Mouse (Mus musculus): ENCODE data around the gene Gm43552. TPM values are rescaled to one million over a fixed set of nuclear protein-coding genes. Genes with fewer than 3 reads are reported as not detected.
A peak's percentile ranks its signal among the peaks of the same experiment; 100 is the strongest.
"Not testable (repeated sequence)": the region's sequence is repeated elsewhere in the genome, so short reads cannot be mapped to it uniquely, and the experiment has no call there.

The Gm43552 gene
- polyA plus RNA-seq, 1 experiment from 2014 or later, result not detected

DNA sequence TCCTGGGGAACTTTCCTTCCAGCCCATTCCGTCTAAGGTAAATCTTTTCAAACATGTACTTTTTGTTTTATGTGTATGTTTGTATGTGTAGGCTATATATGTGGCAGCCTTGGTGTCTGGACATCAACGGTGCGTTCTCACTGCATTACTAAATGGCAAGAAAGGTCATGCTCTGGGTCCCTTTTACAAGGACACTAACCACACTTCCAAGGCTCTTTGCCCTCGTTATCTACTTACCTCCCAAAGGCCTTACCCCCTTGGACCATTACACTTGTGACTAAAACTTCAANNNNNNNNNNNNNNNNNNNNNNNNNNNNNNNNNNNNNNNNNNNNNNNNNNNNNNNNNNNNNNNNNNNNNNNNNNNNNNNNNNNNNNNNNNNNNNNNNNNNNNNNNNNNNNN lies 9.6 kb downstream of the Gm43552 start:
- H3K4me1 ChIP-seq, result peaks cover 4% of the 10 kb centered on the region

DNA sequence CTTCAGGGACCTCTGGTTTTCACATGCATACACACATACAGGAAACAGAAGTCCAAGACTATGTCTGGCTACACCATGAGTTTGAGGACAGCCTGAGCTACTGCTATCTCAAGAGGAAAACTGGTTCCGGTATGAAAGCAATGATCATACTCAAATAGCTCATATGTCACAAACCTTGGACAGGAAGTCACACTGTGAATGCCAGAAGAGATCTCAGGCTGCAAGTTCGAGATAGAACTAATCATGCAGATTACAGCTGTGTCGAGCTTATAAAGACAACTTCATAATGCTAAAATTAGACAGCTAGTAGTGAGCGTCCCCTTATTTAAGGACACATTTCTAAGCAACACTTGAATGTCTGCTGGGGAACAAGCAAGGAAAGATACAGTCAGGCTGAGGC lies 12.1 kb downstream of the Gm43552 start:
- H3K9me3 ChIP-seq (replicated peaks), result no peaks in the 10 kb centered on the region
- H3K27me3 ChIP-seq (ENCODE audit: low read depth, poor library complexity, severe bottlenecking), result no peaks in the 10 kb centered on the region
- H3K4me3 ChIP-seq, result no peak overlapping the region
- 91% methylated on average over 4 of the region's 4 CpGs for WGBS
- H3K36me3 ChIP-seq, result no peaks in the 10 kb centered on the region
- DNase-seq (ENCODE audit: low spot score), result no peak
- no peak overlapping the region for H3K27ac ChIP-seq
- no peaks in the 10 kb centered on the region for H3K4me1 ChIP-seq

More for the DNA sequence above, 9.6 kb downstream of the Gm43552 start:
- H3K9me3 ChIP-seq (replicated peaks), result no peaks in the 10 kb centered on the region
- H3K4me3 ChIP-seq, result no peak overlapping the region
- H3K27ac ChIP-seq, result no peak overlapping the region
- DNase-seq (ENCODE audit: low spot score), result no peak
- H3K27me3 ChIP-seq (ENCODE audit: low read depth, poor library complexity, severe bottlenecking), result no peaks in the 10 kb centered on the region
- H3K36me3 ChIP-seq, result no peaks in the 10 kb centered on the region
- WGBS, result 78% methylated on average over 4 of the region's 4 CpGs

DNA sequence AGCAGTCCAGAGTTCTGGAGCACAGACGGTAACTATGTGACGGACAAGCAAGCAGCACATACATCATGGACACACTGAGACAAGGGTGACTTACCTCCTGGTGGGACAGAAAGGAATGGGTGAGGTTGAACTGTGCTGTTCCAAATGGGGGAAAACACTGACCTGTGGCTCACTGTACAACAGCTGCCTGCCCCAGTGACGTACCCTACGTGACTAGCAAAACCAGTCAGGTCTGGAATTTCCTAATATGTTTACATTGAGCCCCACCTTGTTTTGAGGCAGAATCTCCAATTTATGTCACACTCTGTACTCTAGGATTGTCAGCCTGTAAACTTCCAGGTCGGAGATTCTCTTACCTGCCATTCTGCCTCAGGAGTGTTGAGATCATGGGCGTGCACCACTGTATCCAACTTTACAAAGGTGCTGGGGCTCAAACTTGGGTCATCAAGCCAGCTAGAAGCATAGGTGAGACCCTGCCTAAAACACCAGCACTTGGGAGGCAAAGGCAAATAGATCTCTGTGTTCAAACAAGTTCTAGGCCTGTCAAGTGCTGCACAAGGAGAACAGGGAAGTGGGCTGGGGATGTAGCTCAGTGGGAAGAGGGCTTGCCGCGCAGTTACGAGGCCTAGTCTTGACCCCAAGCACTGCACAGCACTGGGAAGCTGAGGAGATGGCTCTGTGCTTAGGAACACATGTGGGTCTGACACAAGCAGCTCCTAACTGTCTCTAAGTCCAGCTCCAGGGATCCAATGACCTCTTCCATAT lies 12.8 kb downstream of the Gm43552 start:
- Histone ChIP-seq H3K4me3 (no peak overlapping the region), H3K36me3 (no peaks in the 10 kb centered on the region), H3K27me3 (ENCODE audit: low read depth, poor library complexity, severe bottlenecking) (no peaks in the 10 kb centered on the region), H3K27ac (no peak overlapping the region), H3K9me3 (replicated peaks) (no peaks in the 10 kb centered on the region), H3K4me1 (no peaks in the 10 kb centered on the region)
- no peak for DNase-seq (ENCODE audit: low spot score)
- 94% methylated on average over 9 of the region's 9 CpGs for WGBS

DNA sequence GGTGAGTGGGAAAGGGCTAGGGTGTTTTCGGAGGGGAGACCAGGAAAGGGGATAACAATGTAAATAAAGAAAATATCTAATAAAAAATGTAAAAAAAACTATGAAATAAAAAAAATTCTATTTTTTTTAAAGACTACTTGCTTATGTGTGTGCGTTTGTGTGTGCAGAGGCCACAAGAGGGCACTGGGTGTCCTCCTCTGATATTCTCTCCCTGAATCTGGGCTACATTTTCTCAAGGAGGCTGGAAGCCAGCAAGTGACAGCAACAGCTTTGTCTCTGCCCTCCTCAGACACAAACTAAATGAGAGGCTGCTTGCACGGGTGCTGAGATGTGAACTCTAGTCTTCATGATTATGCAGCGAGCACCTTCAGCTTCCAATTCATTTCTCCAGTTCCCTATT lies 14.4 kb downstream of the Gm43552 start:
- H3K27ac ChIP-seq, result no peak overlapping the region
- H3K36me3 ChIP-seq, result no peaks in the 10 kb centered on the region
- no peak overlapping the region for H3K4me3 ChIP-seq
- H3K27me3 ChIP-seq (ENCODE audit: low read depth, poor library complexity, severe bottlenecking), result no peaks in the 10 kb centered on the region
- no peaks in the 10 kb centered on the region for H3K4me1 ChIP-seq
- H3K9me3 ChIP-seq (replicated peaks), result no peaks in the 10 kb centered on the region
- no peak for DNase-seq (ENCODE audit: low spot score)
- 80% methylated on average over 4 of the region's 4 CpGs for WGBS

DNA sequence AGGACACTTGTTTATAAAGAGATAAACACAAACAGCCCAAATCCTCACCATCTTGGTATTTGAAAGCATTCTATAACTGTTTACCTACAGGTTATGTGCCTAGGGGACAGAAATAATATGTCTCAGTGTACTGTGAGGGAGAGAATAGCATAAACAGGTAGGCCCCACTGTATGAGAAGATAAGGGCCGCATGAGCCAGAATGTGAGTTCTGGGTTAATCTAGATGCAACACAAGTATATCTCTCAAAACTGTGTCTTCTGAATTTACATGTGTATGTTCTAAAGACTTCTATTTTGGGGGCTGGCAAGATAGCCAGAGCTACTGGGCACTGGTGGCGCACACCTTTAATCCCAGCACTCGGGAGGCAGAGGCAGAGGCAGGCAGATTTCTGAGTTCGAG lies 15.9 kb downstream of the Gm43552 start:
- DNase-seq (ENCODE audit: low spot score); H3K4me3 ChIP-seq; H3K36me3 ChIP-seq; H3K27ac ChIP-seq; H3K9me3 ChIP-seq (replicated peaks); H3K27me3 ChIP-seq (ENCODE audit: low read depth, poor library complexity, severe bottlenecking); H3K4me1 ChIP-seq: not testable (repeated sequence)
- 95% methylated on average over 4 of the region's 4 CpGs for WGBS

DNA sequence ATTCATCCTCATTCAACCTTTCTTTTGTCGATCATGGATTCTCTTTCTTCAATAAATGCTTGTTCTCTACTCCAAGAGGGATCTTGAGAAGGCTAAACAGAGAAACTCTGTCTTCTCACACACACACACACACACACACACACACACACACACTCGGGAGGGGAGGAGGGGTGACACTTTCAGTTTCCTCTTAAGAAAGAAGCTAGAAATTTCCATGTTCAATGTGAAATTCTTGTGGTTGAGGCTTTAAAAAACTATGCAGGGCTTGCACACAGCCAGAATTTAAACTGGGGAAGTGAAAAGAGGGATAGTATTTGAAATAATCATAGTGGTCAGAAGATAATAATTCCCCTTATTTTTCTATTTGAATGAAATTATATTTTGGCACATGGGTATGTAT lies 16.8 kb downstream of the Gm43552 start:
- Histone ChIP-seq H3K4me1 (no peaks in the 10 kb centered on the region), H3K36me3 (no peaks in the 10 kb centered on the region), H3K9me3 (replicated peaks) (no peaks in the 10 kb centered on the region), H3K4me3 (no peak overlapping the region), H3K27ac (no peak overlapping the region), H3K27me3 (ENCODE audit: low read depth, poor library complexity, severe bottlenecking) (no peaks in the 10 kb centered on the region)
- no peak for DNase-seq (ENCODE audit: low spot score)
- 82% methylated on average over 2 of the region's 2 CpGs for WGBS

DNA sequence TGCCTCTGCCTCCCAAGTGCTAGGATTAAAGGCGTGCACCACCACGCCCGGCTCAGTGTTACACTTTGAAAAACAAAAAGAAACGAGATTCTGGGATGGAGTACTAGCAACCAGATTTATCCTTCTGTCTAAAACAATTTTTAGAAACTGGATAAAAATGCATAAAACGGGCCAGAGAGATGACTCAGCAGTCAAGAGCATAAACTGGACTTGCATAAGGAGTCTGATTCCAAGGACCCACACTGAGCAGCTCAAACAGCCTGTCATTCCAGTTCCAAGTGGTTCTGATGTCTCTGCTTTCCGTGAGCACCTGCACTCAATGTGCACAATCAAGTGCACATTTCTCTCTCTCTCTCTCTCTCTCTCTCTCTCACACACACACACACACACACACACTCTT lies 22.9 kb downstream of the Gm43552 start:
- no peak overlapping the region for H3K27ac ChIP-seq
- H3K4me1 ChIP-seq, result no peaks in the 10 kb centered on the region
- H3K27me3 ChIP-seq (ENCODE audit: low read depth, poor library complexity, severe bottlenecking), result no peaks in the 10 kb centered on the region
- WGBS, result 91% methylated on average over 6 of the region's 6 CpGs
- peaks cover 24% of the 10 kb centered on the region; the same call in 1 of the 2 replicates for H3K36me3 ChIP-seq
- H3K9me3 ChIP-seq (replicated peaks), result no peaks in the 10 kb centered on the region
- H3K4me3 ChIP-seq, result no peak overlapping the region
- no peak for DNase-seq (ENCODE audit: low spot score)

DNA sequence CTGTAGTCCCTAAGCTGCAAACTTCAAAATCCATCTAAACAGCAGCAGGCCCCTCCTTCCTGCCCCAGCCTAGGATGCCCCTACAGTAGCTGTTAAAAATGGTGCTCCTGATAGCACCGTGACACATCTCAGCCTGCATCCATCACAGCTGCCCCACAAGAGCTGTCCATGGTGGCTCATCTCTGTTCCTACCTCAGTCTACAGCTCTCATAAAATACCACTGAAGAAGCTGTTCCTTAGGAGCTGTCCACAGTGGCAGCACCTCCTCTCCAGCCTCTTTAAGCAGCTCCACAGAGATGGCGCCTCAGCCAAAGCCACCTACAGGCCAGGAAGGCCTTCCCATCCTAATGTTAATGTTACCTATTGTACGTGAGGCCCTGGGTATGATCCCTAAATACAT lies 25.7 kb downstream of the Gm43552 start:
- DNase-seq (ENCODE audit: low spot score), result no peak

DNA sequence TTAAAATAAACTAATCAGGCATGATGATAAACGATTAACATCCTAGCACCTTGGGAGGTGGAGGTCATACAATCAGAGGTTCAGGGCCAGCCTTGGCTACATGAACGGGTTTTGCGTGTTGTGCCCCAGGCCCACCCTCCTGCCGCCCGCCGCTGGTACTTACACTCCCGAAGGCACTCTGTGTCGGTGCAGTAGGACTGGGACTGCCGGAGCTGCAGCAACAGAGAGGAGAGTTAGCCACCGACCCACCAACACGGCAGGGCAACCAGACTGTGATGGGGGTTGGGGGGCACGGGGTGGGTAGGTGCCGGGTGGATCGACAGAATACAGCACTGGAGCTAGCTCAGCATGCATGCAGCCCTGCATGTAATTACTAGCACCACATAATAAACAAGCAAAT lies 32.3 kb downstream of the Gm43552 start:
- no peak overlapping the region for H3K27ac ChIP-seq
- no peak for DNase-seq (ENCODE audit: low spot score)
- H3K27me3 ChIP-seq (ENCODE audit: low read depth, poor library complexity, severe bottlenecking), result no peaks in the 10 kb centered on the region
- 91% methylated on average over 14 of the region's 14 CpGs for WGBS
- H3K4me3 ChIP-seq, result no peak overlapping the region
- H3K4me1 ChIP-seq, result peaks cover 29% of the 10 kb centered on the region
- no peaks in the 10 kb centered on the region for H3K9me3 ChIP-seq (replicated peaks)
- no peaks in the 10 kb centered on the region for H3K36me3 ChIP-seq

More for the DNA sequence above, 25.7 kb downstream of the Gm43552 start:
- Histone ChIP-seq H3K4me3 (no peak overlapping the region), H3K27ac (no peak overlapping the region), H3K36me3 (peaks cover 24% of the 10 kb centered on the region; the same call in 1 of the 2 replicates), H3K27me3 (ENCODE audit: low read depth, poor library complexity, severe bottlenecking) (no peaks in the 10 kb centered on the region), H3K4me1 (no peaks in the 10 kb centered on the region), H3K9me3 (replicated peaks) (no peaks in the 10 kb centered on the region)
- 57% methylated on average over 3 of the region's 3 CpGs for WGBS

DNA sequence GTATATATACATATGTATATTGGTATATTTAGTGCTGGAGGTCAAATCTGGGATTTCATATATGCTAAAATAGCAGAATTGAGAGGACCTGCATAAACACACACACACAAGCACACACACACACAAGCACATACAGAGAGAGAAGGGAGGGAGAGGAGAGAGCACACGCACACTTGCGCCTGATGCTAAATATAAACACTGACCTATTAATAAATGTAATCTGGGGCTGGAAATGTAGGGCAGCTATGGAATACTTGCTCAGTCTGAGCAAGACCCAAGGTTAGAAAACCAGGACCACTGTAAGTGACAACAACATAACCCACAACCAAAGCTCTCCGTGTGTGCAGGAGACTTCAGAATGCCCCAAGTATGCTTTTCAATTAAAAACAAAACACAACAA lies 33.2 kb downstream of the Gm43552 start:
- Histone ChIP-seq H3K27me3 (ENCODE audit: low read depth, poor library complexity, severe bottlenecking) (no peaks in the 10 kb centered on the region), H3K4me1 (peaks cover 31% of the 10 kb centered on the region), H3K36me3 (no peaks in the 10 kb centered on the region), H3K4me3 (no peak overlapping the region), H3K27ac (no peak overlapping the region), H3K9me3 (replicated peaks) (no peaks in the 10 kb centered on the region)
- no peak for DNase-seq (ENCODE audit: low spot score)
- WGBS, result 94% methylated on average over 3 of the region's 3 CpGs

DNA sequence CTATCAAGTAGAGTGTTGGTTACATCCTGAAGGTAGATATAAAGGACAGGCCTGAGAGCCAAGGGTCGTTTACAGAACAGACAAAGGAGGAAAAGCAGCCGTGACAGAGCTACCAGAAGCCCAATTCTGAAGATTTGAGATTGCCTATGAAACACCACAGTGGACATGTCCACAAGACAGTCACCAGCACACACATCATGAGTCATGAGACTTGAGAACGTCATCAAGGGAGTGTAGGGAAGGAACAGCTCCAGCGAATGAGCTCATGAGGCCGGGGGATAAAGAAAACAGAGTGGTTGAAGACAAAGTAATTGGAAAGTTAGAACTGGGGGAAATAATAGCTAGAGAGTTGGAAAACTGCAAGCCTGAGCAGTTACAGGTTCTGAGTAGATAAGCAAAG lies 34.8 kb downstream of the Gm43552 start:
- H3K36me3 ChIP-seq, result no peaks in the 10 kb centered on the region
- peaks cover 31% of the 10 kb centered on the region for H3K4me1 ChIP-seq
- DNase-seq (ENCODE audit: low spot score), result no peak
- H3K27ac ChIP-seq, result peak overlapping the region; percentile 78
- no peak overlapping the region for H3K4me3 ChIP-seq
- no peaks in the 10 kb centered on the region for H3K27me3 ChIP-seq (ENCODE audit: low read depth, poor library complexity, severe bottlenecking)
- WGBS, result 66% methylated on average over 5 of the region's 5 CpGs
- H3K9me3 ChIP-seq (replicated peaks), result no peaks in the 10 kb centered on the region

DNA sequence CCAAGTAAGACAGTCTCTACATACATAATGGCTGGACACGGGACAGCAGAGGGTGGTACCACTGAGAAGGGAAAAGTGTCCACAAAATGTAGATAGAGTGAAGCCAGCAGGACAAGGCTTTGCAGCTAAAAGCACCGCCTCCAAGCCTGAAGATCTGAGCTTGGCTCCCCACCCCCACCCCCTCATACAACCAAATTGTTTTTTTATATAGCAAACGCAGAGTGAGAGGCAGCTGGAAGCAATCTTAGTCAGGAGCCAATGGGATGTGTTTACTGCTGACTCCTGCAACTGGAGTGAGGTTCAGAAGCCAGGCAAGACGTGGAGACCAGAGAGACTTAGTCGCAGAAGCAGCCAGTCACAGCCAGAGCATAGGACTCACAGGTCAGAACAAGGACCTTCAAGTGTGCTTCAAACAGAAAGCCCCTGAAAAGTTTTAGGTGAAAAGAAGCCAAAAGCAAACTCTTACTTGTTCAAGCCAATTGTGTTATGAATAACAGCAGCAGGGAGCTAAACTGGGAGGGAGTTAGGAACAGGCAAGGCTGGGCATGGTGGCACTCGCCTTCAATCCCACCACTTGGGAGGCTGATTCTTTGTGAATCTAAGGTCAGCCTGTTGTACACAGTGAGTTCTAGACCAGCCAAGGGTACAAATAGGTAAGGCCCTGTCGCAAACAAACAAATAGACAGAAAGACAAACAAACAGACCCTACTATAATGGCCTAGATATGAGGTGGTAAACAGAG lies 35.4 kb downstream of the Gm43552 start:
- peak overlapping the region; percentile 13; the same call in 1 of the 2 replicates for H3K4me3 ChIP-seq
- H3K27ac ChIP-seq, result peak overlapping the region; percentile 78
- peaks cover 31% of the 10 kb centered on the region for H3K4me1 ChIP-seq
- 44% methylated on average over 7 of the region's 7 CpGs for WGBS
- no peaks in the 10 kb centered on the region for H3K9me3 ChIP-seq (replicated peaks)
- no peaks in the 10 kb centered on the region for H3K27me3 ChIP-seq (ENCODE audit: low read depth, poor library complexity, severe bottlenecking)
- H3K36me3 ChIP-seq, result no peaks in the 10 kb centered on the region
- DNase-seq (ENCODE audit: low spot score), result peak; percentile 55

DNA sequence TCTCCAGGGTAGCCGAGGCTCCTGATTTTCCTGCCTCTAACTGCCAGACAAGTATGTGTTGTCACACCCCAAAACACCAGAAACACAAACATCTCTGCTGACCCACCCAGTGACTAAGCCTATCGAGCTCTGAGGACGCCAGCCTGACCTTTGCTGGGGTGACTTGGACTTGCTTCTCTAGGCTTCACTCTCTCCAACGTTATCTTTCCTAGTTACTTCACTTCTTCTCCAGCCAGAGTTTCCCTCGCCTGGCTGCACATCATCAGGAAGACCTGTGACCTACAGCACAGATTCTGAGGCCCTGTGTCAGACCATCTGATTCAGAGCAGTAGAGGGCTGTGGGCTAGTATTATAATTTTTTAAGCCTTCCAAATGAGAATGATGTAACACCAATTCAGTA lies 37.9 kb downstream of the Gm43552 start:
- Histone ChIP-seq H3K4me1 (peaks cover 31% of the 10 kb centered on the region), H3K4me3 (no peak overlapping the region), H3K27ac (no peak overlapping the region), H3K9me3 (replicated peaks) (no peaks in the 10 kb centered on the region), H3K36me3 (0 out of 2 replicates have a peak, but pooled peaks cover 3% of the 10 kb centered on the region), H3K27me3 (ENCODE audit: low read depth, poor library complexity, severe bottlenecking) (no peaks in the 10 kb centered on the region)
- DNase-seq (ENCODE audit: low spot score), result no peak
- 61% methylated on average over 5 of the region's 5 CpGs for WGBS

All from limb, embryonic 10.5 days (tissue).